Mouse (Mus musculus) 416B (cell line): Measurements from ENCODE around the gene Ap1m2.
"Not testable (repeated sequence)": the region's sequence is repeated elsewhere in the genome, so short reads cannot be mapped to it uniquely, and the experiment has no call there.

ENCODE experiments used
- DNase-seq: peaks from one replicate; pipeline ENCODE4 v3.0.0; 2011; ENCODE audit warnings: low read depth

Ap1m2 gene

GRCm38 (mm10) chr9:21260491-21261040 is 51.6 kb downstream of the Ap1m2 start:
- peak; percentile 64 for DNase-seq

- not testable (repeated sequence) for DNase-seq
Measured at GRCm38 (mm10) chr9:21256349-21256748, 55.8 kb downstream of the Ap1m2 start.

GRCm38 (mm10) chr9:21254690-21255089 is 57.4 kb downstream of the Ap1m2 start:
- no peak for DNase-seq

DNA sequence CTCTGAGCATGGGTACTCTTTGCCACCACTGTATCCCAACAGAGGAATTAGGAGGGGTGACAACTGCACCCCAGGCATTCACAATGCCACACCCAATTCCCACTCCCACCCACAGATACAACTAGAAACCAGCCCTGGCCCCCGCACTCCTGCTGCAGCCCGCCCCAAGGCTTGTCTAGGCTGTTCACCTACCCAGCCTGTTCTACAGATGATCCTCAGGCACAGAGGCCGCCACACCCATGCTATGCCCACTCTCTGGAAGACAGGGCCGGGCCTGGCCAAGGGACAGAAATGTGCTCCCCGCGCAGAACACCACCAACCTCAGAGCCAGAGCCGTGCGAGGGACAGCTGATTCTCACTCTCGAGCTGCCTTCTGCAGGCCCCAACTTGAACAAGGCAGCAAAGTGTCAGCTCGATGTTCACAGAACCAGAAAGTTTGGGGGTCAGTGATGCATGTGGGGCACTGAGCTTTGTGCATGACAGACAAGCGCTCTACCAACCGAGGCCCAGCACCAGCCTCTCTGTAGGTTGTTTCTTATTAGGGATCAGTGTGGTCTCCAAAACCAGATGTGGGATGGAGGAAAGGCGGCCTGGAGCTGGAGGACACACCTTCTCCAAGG is 60.9 kb downstream of the Ap1m2 start:
- DNase-seq, result no peak

DNA sequence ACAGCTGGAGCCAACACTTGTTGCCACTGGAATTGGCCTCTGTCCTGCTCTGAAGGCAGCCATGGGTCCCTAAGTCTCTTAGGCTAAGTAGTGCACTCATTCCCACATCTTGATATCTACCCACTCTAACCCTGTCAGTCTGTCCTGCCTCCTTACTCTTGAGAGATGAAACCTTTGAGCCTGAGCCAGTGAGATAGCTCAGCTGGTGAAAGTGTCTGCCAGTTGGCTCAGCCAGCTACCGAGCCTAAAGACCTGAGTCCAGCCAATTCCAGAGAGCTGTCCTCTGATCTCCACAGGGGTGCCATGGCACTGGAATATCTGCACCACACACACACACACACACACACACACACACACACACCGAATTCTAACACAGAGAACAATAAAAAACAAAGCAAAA is 61.6 kb downstream of the Ap1m2 start:
- DNase-seq, result no peak

DNA sequence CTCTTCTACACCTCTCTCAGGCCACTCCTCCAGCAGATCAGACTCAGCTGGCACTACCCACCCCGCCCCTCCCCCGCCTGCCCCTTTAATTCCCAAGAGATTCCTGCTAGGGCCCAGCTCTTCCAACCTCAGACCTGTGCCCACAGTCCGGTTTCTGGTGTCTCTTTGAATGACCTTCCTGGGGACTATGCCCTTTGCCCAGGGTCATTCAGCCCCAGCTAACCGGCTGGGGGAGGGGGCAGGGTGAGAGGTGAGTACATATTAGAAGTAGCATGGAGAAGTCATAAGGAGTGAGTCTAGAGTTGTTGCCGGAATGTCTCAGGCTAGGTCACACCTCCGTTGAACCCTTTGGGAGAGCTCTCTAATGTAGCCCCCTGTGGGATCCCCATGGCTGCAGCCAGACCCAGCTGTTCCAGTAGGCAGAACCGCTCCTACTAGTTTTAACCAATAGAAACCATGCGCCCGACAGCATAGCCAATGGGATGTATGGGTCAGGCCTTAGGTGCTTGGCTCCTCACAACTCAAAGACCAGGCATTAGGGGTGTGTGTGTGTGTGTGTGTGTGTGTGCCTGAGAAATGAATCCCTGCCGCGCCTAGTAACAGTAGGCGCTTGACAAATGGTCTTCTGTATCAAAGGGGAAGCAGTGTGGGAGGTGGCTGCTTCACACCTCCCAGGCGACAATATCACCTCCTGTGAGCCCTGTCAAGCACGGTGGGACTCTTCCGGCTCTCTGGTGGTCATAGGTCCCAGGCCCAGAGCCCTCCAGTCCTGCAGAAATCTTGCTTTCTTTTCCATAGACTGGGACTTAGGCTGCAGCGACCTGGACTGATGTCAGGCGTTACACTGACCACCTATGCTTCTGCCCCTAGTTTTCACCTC is 62.3 kb downstream of the Ap1m2 start:
- no peak for DNase-seq

GRCm38 (mm10) chr9:21248326-21248725 is 63.8 kb downstream of the Ap1m2 start, which contains the start of gene S1pr5:
TSS of gene S1pr5 (minus strand) at chr9:21248443.
- DNase-seq, result no peak

GRCm38 (mm10) chr9:21246342-21246741 is 65.8 kb downstream of the Ap1m2 start:
- peak; percentile 24 for DNase-seq

- no peak for DNase-seq
Measured at GRCm38 (mm10) chr9:21245113-21245487, 67.0 kb downstream of the Ap1m2 start.

GRCm38 (mm10) chr9:21244428-21245112 is 67.6 kb downstream of the Ap1m2 start:
- no peak for DNase-seq
